Mouse (Mus musculus): ENCODE measurements at regions not wholly inside any gene's neighbourhood (a gene's known extent, or its start where the extent isn't known, plus 50 kb on each side); places are given as distances from the start of the nearest gene placed in this dataset.

DNA sequence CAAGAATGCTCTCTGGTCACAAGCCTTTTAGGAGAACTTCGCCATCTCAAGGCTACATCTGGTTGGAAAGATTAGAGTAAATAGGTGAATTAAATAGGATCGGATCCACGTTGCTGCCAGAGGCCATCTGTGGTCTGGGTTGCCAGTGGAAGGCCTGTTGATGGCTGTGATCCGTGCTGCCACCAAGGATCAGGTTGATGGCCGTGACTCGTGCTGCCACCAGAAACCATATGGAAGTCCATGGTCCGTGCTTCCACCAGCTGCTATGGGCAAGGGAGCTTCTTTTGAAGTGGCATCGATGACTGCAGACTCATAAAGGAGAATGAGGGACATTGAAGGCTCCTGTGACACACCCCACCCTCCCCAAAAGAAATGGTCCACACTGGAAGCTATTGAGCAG lies 79.6 kb downstream of the Atp1a1 start:
- no peak for DNase-seq (ENCODE audit: low spot score in 2 of 2)
- intact Hi-C loops (cut with DNase I), result loop anchor here (5.0 kb wide), 1 partner anchor 37 kb away; no protein-coding TSS in a partner anchor

DNA sequence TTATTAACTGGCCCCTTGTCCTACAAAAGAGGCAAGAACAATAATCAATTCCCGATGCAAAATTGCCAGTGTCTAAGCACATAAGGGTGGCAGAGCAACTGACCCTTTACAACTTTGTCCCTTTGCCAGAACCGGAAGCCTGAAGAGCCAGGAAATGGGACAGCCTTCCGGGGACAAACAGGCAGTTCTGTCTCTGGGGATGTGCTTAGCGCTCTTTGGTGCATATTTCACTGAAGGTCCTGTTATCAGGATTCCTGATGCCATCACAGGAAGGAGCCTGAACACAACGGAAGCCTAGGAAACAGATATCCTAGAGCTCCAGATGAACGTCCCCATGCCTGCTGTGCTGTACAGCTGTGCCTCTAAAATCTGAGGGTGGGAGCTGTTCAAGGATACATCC lies 80.0 kb downstream of the Atp1a1 start:
- intact Hi-C loops (cut with DNase I), result loop anchor here (5.0 kb wide), 1 partner anchor 38 kb away; no protein-coding TSS in a partner anchor
- no peak for DNase-seq (ENCODE audit: low spot score in 2 of 2)

DNA sequence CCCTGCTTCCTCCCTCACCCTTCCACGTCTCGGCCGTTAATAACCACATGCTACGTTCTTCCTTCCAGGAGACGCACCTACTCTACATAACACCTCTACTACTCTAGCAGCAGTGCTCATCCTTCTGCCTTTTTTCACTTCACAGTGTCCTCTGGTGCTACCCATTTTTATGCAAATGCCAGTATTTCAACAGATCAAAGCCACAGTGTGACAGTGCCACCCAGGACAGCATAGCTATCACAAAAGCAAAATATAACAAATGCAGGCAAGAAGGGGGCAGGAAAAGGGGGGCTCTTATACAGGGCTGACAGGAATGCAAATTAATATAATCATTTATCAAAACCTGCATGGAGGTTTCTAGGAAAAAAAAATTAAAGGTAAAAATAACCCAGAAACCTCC lies 81.2 kb downstream of the Atp1a1 start:
- intact Hi-C loops (cut with DNase I), result loop anchor here (5.0 kb wide), 1 partner anchor 39 kb away; no protein-coding TSS in a partner anchor
- DNase-seq (ENCODE audit: low spot score in 2 of 2), result no peak

DNA sequence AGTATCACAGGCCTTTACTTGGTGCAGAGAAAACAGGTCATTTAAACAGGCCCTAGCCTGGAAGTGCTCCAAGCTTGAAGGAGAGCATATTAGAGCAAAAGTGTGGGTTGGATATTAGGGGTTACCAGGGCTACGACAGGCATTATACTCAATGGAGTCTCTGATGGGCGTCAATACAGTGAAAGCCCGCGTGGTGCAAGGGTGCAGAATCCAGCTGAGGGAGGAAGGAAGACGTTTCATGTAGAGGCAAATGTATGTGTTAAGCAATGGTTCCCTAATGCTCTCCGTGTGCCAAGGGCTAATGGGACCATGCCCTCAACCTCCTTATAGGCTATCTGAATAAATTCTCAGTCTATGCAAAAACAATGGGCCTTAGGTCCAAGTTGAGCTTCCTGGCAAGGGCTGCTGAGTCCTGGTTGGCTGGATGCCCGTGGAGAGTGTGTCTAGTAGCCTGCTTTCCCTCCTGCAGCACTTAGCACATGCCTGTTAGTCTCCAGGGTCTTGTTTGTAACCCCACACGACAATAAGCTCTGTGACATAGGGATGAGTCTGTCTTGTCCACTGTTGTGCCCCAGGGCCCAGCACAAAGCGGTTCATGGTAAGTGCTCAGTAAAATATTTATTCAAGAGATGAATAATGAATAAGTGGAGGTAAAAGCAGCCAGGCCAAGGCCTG lies 82.1 kb downstream of the Atp1a1 start:
- DNase-seq (ENCODE audit: low spot score in 2 of 2), result no peak
- intact Hi-C loops (cut with DNase I), result loop anchor here (5.0 kb wide), 1 partner anchor 40 kb away; no protein-coding TSS in a partner anchor

DNA sequence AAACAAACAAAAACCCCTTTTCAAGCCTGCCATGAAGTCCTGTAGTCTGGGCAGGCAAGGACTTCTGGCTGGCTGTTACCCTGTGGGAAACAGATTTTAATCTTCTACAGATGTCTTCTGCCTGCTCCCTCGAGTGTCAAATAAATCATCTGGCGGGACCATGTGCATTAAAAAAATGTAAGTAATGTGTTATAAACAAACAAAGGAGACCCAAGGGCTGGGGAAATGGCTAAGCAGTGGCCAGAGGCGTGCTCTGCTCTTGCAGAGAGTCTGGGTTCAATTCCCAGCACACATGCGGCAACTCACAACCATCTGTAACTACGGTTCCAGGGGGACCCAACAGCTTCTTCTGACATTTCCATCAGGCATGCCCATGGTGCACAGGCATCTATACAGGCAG lies 83.3 kb downstream of the Atp1a1 start:
- no peak for DNase-seq (ENCODE audit: low spot score in 2 of 2)
- intact Hi-C loops (cut with DNase I), result loop anchor here (5.0 kb wide), 1 partner anchor 41 kb away; no protein-coding TSS in a partner anchor

DNA sequence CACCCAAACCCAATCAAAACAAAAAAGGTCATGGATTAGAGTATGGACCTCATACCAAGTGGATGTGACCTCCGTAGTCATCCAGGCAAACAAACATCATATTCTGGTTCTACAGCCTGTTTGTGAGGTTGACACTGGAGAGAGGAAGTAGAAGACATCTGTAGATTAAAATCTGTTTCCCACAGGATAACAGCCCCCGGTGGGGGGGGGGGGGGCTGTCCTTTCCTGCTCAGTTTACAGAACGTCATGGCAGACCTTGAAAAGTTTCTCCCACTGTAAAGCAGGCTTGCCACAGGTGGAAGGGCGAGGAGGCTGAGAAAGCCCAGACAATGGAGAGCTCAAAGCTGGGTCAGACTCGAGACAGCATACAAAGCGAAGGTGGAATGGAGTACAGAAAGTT lies 84.4 kb downstream of the Atp1a1 start:
- intact Hi-C loops (cut with DNase I), result loop anchor here (5.0 kb wide), 1 partner anchor 42 kb away; no protein-coding TSS in a partner anchor
- DNase-seq (ENCODE audit: low spot score in 2 of 2), result no peak

DNA sequence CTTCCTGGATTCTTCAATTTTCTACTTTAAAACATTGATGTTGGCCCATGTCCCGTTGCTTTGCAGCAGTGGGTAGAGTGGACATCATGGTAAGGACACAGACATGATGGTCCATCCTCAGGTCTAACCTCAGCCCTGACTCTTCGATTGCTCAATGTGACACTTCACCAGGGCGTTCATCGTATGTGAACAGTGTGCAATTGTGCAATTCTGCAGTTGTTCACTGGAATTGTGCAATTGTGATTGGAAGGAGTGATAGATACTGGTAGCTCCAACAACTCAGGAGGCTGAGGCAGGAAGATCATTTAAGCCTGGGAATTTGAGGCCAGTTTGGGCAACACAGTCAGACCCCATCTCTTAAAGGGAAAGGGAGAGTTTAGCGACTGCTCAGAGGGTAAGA lies 84.9 kb downstream of the Atp1a1 start:
- DNase-seq (ENCODE audit: low spot score in 2 of 2), result no peak
- intact Hi-C loops (cut with DNase I), result no loop called here

DNA sequence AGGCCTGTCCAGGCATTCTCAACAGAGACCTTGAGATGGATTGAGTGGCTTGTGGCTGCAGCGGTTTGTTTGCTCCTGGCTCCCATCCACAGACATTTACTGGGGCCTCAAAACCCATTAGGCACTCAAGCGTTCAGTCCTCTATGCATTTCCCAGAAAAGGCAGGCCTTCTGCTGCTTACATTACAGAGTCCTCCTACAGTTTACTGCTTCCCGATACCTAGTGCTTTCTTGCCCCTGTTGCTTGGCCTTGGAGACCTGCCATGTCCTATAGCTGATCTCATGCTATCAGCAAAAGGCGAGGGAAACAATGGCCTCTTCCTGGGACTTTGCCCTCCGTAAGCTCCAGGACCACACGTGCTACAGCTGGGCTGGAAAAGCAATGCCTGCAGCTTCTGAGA lies 85.7 kb downstream of the Atp1a1 start:
- intact Hi-C loops (cut with DNase I), result no loop called here
- DNase-seq (ENCODE audit: low spot score in 2 of 2), result no peak

DNA sequence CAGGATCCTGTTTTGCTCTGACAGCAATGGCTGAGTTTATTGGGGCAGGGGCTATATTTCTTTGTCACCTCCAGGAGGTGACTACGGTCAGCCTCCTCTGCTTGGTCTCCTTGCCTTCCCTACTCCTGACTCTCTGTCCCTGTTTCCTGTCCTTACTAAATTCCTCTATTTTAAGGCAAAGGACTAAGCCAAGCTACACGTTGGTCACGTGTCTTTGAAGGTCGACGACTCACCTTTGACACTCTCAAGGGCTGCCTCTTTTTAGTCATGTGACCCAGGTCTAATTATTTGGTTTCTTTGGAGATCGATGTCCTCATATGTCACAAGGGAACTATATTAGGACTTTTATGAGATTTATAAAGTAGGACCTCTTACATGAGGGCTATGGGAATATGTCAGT lies 86.9 kb downstream of the Atp1a1 start:
- no peak for DNase-seq (ENCODE audit: low spot score in 2 of 2)
- intact Hi-C loops (cut with DNase I), result no loop called here

DNA sequence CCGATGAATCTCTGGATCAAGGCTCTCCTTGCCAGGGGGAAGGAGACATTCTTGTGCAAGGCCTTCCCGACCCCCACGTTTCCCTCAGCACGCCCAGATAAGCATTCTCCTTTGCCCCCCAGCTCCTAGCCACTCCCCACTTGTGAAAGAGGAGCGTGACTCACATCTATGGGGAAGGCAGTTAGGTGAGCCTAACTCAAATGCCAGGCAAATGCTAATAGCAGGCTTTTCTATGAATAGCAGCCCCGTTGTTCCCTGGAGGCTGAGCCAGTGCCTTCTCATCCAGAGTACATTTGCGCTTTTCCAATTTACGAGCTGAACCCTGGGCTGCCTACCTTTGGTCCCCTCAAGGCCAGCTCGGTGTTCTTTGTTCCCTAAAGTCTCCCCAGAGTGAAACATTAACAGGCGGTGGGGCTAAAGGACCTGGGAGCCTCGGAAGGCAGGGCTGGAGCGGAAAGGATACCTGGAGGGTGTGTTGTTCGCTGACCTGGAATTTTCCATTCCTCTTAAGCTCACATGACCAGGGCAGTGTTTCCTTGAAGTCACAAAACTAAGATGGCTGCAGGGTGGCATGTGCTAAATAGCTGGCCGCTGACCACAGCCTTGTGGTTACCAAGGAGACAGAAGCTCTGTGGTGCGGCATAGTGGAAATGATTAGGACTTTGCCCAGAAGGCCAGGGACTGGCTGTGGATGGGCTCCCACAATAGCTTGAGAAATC lies 87.5 kb downstream of the Atp1a1 start:
- intact Hi-C loops (cut with DNase I), result no loop called here
- no peak for DNase-seq (ENCODE audit: low spot score in 2 of 2)

DNA sequence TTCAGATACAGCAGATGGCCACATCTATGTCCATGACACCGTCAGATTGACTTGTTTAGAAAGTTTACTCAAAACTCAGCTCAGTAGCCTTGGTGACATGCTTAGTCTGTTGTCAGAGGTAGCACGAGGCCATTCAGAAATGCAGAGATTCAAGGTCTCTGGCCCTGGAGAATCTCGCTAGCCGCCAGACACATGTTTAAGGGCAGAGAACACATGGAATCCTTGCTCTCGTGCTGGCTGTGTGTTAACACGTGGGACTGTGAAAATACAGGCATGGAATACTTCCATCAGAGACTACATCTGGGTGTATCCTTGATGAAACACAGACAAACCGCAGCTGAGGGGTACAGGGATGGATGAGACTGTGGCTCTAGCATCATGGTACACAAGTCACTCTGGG lies 88.9 kb downstream of the Atp1a1 start:
- intact Hi-C loops (cut with DNase I), result no loop called here
- DNase-seq (ENCODE audit: low spot score in 2 of 2), result no peak

DNA sequence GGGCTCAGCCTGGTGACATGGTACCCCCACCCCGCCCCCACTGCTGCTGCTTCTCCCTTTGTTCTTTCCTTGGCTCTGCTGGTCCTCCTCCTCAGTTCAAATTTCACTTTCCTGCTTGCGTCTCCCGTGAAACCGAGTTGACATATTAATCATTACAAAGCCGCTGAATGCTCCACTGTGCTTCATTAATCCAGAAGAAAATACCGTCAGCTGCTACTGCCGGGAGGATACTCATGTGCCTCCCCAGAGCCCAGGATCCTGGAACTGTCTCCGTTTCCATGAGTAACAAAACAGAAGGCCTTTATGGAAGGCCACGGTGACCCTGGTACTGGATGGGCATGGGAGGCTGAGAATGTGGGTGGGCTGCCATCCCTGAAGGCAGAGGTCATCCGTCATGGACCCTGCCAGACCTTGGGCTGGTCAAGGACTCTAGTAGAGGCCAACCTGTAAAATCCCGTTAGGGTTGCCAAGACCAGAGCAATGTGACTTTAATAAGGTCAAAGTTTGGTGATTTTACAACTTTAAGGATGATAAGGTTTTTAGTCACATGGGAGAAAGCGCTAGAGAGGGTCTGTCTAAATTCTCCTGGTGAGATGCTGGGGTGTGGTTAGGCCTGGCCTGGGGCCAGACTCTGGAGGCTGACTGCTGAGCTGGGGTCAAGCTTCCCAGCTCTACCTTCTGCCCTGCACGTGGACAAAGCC lies 90.7 kb downstream of the Atp1a1 start:
- DNase-seq (ENCODE audit: low spot score in 2 of 2), result no peak
- intact Hi-C loops (cut with DNase I), result no loop called here

Measured in left cerebral cortex, postnatal 14 days (tissue).